Mouse (Mus musculus) olfactory bulb, adult 2 months (tissue): Measurements from ENCODE around the gene Misp. TPM values are rescaled to one million over a fixed set of nuclear protein-coding genes. Genes with fewer than 3 reads are reported as not detected.

Experiments
- H3K27ac ChIP-seq: fragments of 200-500 bp; 2 replicates; pipeline ENCODE4 v1.5.1; 2012; ENCODE audit warnings: low read depth, low read length; ENCODE audit not compliant: insufficient read depth
- H3K4me1 ChIP-seq: fragments of 200-500 bp; 2 replicates; pipeline ENCODE4 v1.6.1; 2012; ENCODE audit warnings: low read length; ENCODE audit not compliant: control insufficient read depth, insufficient read depth
- H3K4me3 ChIP-seq: fragments of 200-500 bp; 2 replicates; pipeline ENCODE4 v1.5.1; 2012; ENCODE audit warnings: mild to moderate bottlenecking, low read depth, low read length, moderate library complexity; ENCODE audit not compliant: insufficient read depth
- CTCF ChIP-seq: fragments of 200-500 bp; IDR thresholded peaks from 2 replicates; pipeline ENCODE4 v1.5.1; 2012; ENCODE audit warnings: low read depth, mild to moderate bottlenecking, low read length, moderate library complexity; ENCODE audit not compliant: insufficient read depth
- POLR2A ChIP-seq: fragments of 200-500 bp; IDR thresholded peaks from 2 replicates; pipeline ENCODE4 v1.6.1; 2012; ENCODE audit warnings: mild to moderate bottlenecking, low read depth, low read length, moderate library complexity; ENCODE audit not compliant: insufficient read depth
- WGBS: fragments of 180-500 bp; shearing (Covaris S2); methylation state at CpG from one replicate; pipeline ENCODE4 v1.1.7; 2018; 5-methylcytosine and 5-hydroxymethylcytosine counted together
- polyA plus RNA-seq: library from polyadenylated mRNA; stranded (reverse); fragments of >200 nt; gene quantifications from 2 replicates; pipeline ENCODE4 v1.2.4, GENCODE M21; 2012; ENCODE audit warnings: low replicate concordance; ENCODE audit not compliant: missing spikeins, insufficient read depth, insufficient read length

The Misp gene
- polyA plus RNA-seq, 1 experiment, result not detected

DNA sequence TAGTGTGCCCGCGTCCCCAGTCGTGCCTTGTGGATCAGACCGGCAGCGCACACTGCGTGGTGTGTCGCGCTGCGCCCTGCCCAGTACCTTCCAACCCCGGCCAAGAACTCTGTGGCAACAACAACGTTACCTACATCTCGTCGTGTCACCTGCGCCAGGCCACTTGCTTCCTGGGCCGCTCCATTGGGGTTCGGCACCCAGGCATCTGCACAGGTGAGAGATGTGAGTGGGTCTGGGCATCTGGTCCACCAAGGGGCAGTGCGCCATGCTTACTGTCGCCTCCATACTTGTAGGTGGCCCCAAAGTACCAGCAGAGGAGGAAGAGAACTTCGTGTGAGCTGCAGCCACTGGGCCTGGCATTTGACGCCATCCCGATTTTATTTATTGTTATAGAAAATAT, 39.6 kb upstream of the Misp start:
- H3K4me3 ChIP-seq, result peak overlapping the region; percentile 56
- no peak for TF ChIP-seq POLR2A
- TF ChIP-seq CTCF, result no peak
- WGBS, result 39% methylated on average over 21 of the region's 21 CpGs
- no peak overlapping the region for H3K27ac ChIP-seq
- peaks cover 28% of the 10 kb centered on the region for H3K4me1 ChIP-seq

DNA sequence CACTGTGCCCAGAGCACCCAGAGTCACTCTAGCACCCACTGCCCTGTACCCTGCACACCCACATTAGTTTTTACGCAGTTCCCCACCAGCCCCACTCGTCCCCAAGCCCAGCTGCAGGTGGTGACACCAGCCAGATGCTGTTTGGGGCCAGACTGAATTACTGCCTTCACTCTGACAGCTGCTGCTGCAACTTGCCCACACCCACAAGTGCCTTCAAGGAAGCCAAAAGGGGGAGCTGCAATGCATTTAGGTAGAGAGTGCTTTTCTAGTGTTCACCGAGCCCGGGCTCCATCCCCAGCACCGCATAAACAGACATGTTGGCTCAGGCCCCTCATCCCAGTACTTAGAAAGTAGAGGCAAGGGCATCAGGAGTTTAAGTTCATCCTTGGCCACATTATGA, 38.8 kb upstream of the Misp start:
- 45% methylated on average over 5 of the region's 5 CpGs for WGBS
- Histone ChIP-seq H3K4me1 (peaks cover 28% of the 10 kb centered on the region), H3K27ac (no peak overlapping the region), H3K4me3 (no peak overlapping the region)
- no peak for TF ChIP-seq POLR2A
- no peak for TF ChIP-seq CTCF

- peaks cover 25% of the 10 kb centered on the region for H3K4me1 ChIP-seq
- H3K4me3 ChIP-seq, result no peak overlapping the region
- TF ChIP-seq POLR2A (no peak), CTCF (no peak)
- 65% methylated on average over 7 of the region's 7 CpGs for WGBS
- H3K27ac ChIP-seq, result no peak overlapping the region
Measured at GRCm38 (mm10) chr10:79783050-79783449, 37.7 kb upstream of the Misp start.

GRCm38 (mm10) chr10:79783920-79784800, 36.6 kb upstream of the Misp start:
- peaks cover 23% of the 10 kb centered on the region for H3K4me1 ChIP-seq
- no peak overlapping the region for H3K4me3 ChIP-seq
- 49% methylated on average over 27 of the region's 27 CpGs for WGBS
- TF ChIP-seq CTCF (no peak), POLR2A (no peak)
- H3K27ac ChIP-seq, result no peak overlapping the region

GRCm38 (mm10) chr10:79788386-79789158, 32.2 kb upstream of the Misp start:
- TF ChIP-seq POLR2A (no peak), CTCF (0 out of 2 replicates have a peak, but pooled peaks have one; percentile 12)
- Histone ChIP-seq H3K4me1 (peaks cover 12% of the 10 kb centered on the region), H3K4me3 (no peak overlapping the region), H3K27ac (no peak overlapping the region)
- WGBS, result 32% methylated on average over 7 of the region's 7 CpGs

GRCm38 (mm10) chr10:79789581-79789980, 31.2 kb upstream of the Misp start:
- Histone ChIP-seq H3K27ac (no peak overlapping the region), H3K4me1 (peaks cover 9% of the 10 kb centered on the region), H3K4me3 (no peak overlapping the region)
- no peak for TF ChIP-seq POLR2A
- no peak for TF ChIP-seq CTCF
- 68% methylated on average over 2 of the region's 2 CpGs for WGBS

GRCm38 (mm10) chr10:79790861-79791260, 29.9 kb upstream of the Misp start, which contains the start of gene Prss57:
Gene Prss57 (minus strand): TSS chr10:79790961.
- whole genome bisulfite sequencing, result 94% methylated on average over 4 of the region's 4 CpGs

DNA sequence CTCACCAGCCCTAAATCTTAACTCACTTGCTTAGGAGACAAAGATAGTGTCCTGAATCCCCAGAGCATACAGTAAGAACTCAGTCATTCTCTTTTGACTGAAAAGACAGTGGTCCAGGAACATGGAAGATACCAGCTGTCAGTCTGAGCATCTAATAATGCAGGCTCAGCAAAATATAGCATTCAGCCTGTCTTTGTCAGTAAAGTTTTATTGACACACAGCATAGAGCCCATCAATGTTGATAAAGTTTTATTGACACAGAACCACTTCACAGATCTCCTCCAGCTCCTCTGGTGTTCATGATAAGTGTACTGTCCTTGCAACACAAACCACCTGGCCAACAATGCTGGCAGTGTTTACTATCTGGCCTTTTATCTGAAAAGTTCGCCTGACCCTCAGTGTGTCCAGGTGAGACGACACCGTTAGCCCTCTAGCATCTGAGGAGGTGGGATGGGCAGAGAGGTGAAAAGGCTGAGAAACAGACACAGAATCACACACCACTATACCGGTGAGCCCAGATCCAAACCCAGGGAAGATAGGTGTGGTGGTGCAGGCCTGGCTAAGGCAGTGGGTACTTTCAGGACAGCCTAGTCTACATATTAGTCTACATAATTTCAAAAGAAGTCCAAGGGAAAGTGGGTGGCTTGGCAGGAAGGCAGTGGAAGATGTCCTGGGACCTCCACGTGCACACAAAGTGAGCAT, 28.3 kb upstream of the Misp start:
- no peak for TF ChIP-seq POLR2A
- no peak for TF ChIP-seq CTCF
- 81% methylated on average over 5 of the region's 5 CpGs for WGBS
- peaks cover 29% of the 10 kb centered on the region for H3K4me1 ChIP-seq
- peak overlapping the region; percentile 90; the same call in 1 of the 2 replicates for H3K4me3 ChIP-seq
- H3K27ac ChIP-seq, result peak overlapping the region; percentile 72

More at GRCm38 (mm10) chr10:79790861-79791260, 29.9 kb upstream of the Misp start, which contains the start of gene Prss57:
- TF ChIP-seq CTCF (no peak), POLR2A (no peak)
- Histone ChIP-seq H3K27ac (no peak within 1 kb of the TSS), H3K4me3 (no peak within 1 kb of the TSS), H3K4me1 (peaks cover 18% of the 10 kb centered on the region)
